Mouse (Mus musculus) kidney, adult 2 months (tissue): ENCODE measurements around the gene Zfp174.

Experiments
- CTCF ChIP-seq: fragments of 200-500 bp; conservative IDR thresholded peaks from 2 replicates; pipeline ENCODE4 v1.5.1; 2011; ENCODE audit warnings: low read depth, mild to moderate bottlenecking, control low read depth, low read length, moderate library complexity, mixed read lengths; ENCODE audit not compliant: insufficient read depth, insufficient read length
- POLR2A ChIP-seq: fragments of 200-500 bp; IDR thresholded peaks from one replicate; pipeline ENCODE4 v1.6.1; 2011; ENCODE audit warnings: low read depth, low read length, control low read depth

- TF ChIP-seq CTCF (no peak), POLR2A (no peak)
Measured at GRCm38 (mm10) chr16:3842989-3843388, 4.1 kb upstream of the Zfp174 start.
